Mouse (Mus musculus) heart, embryonic 15.5 days (tissue): ENCODE measurements around the gene Tmtc2. TPM values are rescaled to one million over a fixed set of nuclear protein-coding genes. Genes with fewer than 3 reads are reported as not detected.

Source experiments
- ATAC-seq: fragments of 200-750 bp; cut with Nextera tagmentation; replicated peaks from 2 replicates; pipeline ENCODE4 v1.8.0; 2017; ENCODE audit warnings: low read depth, moderate TSS enrichment; ENCODE audit not compliant: insufficient number of reproducible peaks, insufficient read depth, low FRiP score
- H3K27ac ChIP-seq: fragments of 300-500 bp; sonication (generic); 2 replicates; pipeline ENCODE4 v1.5.1; 2015; ENCODE audit warnings: mild to moderate bottlenecking, inconsistent platforms
- H3K27me3 ChIP-seq: fragments of 300-500 bp; sonication (generic); 2 replicates; pipeline ENCODE4 v1.6.1; 2015; ENCODE audit warnings: inconsistent platforms
- H3K36me3 ChIP-seq: fragments of 300-500 bp; sonication (generic); 2 replicates; pipeline ENCODE4 v1.6.1; 2015; ENCODE audit warnings: mild to moderate bottlenecking, inconsistent platforms
- H3K4me1 ChIP-seq: fragments of 300-500 bp; sonication (generic); replicated peaks from 2 replicates; pipeline ENCODE4 v1.6.1; 2015; ENCODE audit warnings: inconsistent platforms
- H3K4me2 ChIP-seq: fragments of 300-500 bp; sonication (generic); 2 replicates; pipeline ENCODE4 v1.6.1; 2015; ENCODE audit warnings: inconsistent platforms, mild to moderate bottlenecking, moderate library complexity
- H3K4me3 ChIP-seq: fragments of 300-500 bp; sonication (generic); 2 replicates; pipeline ENCODE4 v1.5.1; 2015; ENCODE audit warnings: mild to moderate bottlenecking, inconsistent platforms
- H3K9ac ChIP-seq: fragments of 300-500 bp; sonication (generic); 2 replicates; pipeline ENCODE4 v1.6.1; 2015; ENCODE audit warnings: mild to moderate bottlenecking, inconsistent platforms
- H3K9me3 ChIP-seq: fragments of 300-500 bp; sonication (generic); replicated peaks from 2 replicates; pipeline ENCODE4 v1.6.1; 2016; ENCODE audit warnings: inconsistent platforms
- WGBS: fragments of 180-500 bp; shearing (Covaris S2); methylation state at CpG from one replicate; pipeline ENCODE4 v1.1.7; 2015; ENCODE audit warnings: mixed read lengths; 5-methylcytosine and 5-hydroxymethylcytosine counted together
- polyA plus RNA-seq: library from polyadenylated mRNA; unstranded; fragments of >200 nt; fragmentation: Nextera tagmentation; extraction: Ambion mirVana; gene quantifications from 2 replicates; pipeline ENCODE4 v1.2.1, GENCODE M21; 2015

Gene Tmtc2
- 3.3 and 4.1 TPM in 2 replicates for polyA plus RNA-seq

DNA sequence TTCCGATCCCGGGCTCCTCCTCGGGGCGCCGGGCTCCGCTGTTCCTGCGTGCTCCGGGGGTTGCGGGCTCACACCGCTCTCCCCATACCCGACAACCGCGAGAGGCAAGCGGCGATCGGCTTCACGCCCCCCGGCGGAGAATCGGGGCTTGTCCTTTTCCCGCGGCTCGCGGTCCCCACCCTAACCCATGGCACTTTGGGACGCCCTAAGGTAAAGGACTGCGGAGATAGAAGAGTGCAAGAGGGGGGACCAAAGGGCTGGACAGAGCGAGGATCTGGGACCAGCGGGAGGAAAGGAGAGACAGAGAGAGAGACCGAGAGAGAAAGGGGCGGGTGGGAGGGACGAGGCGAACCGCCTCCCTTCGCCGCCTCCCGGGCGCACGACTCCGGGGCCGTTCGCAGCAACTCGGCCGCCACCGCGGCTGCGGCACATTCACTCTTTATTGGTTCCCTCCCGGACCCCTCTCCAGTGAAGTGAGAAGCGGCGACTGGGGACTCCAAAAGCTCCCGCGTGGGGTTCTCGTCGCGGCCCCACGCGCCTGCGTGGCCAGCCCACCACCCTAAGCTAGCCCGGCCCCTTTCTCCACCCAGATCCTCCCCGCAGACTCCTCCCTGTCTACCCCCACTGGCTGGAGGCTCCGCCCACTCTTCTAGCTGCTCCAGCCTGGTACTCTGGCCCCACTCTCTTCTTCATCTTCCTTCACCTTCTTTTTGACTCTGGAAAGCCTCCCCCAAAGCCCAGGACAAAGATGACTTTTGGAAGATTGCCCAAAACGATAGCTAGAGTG is at the start of gene Tmtc2:
Gene Tmtc2 (minus strand): TSS at position 544 of the 787 bp plus-strand sequence.
- Histone ChIP-seq H3K9me3 (no peaks in the 10 kb centered on the region), H3K4me1 (peaks cover 14% of the 10 kb centered on the region), H3K9ac (peak within 1 kb of the TSS; percentile 76), H3K4me2 (peak within 1 kb of the TSS; percentile 77), H3K4me3 (peak within 1 kb of the TSS; percentile 92), H3K27ac (peak within 1 kb of the TSS; percentile 83), H3K36me3 (no peaks in the 10 kb centered on the region), H3K27me3 (no peaks in the 10 kb centered on the region)
- ATAC-seq: peak; percentile 98
- under 1% methylated on average over 61 of the region's 61 CpGs for WGBS

DNA sequence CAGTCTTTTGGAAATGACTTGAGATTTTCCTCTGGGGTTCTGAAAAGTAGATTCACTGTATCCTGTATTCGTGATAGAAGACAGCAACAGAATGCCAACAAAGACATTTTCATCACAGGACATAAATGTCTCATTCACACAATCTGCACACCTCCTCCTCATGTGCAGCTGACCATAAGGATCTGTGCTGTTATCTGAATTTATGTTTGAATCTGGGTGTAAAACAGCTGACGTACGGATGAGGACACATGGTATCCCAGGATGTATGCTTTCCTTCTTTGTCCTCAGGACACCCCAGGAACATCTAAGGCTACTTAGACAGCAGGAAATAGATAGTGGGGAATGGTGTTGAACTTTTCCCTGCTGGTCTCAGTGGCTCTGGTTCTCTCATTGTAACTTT is 37.9 kb upstream of the Tmtc2 start:
- WGBS: 66% methylated on average over 3 of the region's 3 CpGs
- H3K36me3 ChIP-seq: no peaks in the 10 kb centered on the region
- no peak overlapping the region for H3K4me3 ChIP-seq
- no peaks in the 10 kb centered on the region for H3K27me3 ChIP-seq
- no peak overlapping the region for H3K9ac ChIP-seq
- H3K4me2 ChIP-seq: no peak overlapping the region
- no peaks in the 10 kb centered on the region for H3K4me1 ChIP-seq
- ATAC-seq: no peak
- H3K9me3 ChIP-seq: no peaks in the 10 kb centered on the region
- H3K27ac ChIP-seq: no peak overlapping the region

DNA sequence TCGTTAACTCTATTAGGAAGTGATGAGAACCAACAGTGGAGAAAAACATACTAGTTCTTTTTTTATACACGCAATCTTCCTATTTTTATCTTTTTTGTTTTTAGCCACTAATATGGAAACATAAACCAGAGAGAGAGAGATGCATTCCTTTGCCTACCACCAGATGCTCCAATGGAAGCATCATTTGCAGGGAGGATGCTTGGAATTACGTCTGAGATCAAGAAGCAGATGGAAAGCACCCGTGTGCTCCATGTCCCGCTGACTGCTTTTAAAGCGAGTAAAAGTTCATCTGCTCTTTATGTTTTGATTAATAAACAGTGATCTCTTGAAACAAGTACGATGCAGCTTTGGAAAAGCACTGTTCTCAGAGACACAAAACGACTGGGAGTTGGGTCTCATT is 24.6 kb upstream of the Tmtc2 start:
- no peak overlapping the region for H3K4me3 ChIP-seq
- H3K9me3 ChIP-seq: no peaks in the 10 kb centered on the region
- 79% methylated on average over 8 of the region's 8 CpGs for WGBS
- H3K36me3 ChIP-seq: no peaks in the 10 kb centered on the region
- H3K4me2 ChIP-seq: no peak overlapping the region
- H3K27me3 ChIP-seq: no peaks in the 10 kb centered on the region
- peaks cover 7% of the 10 kb centered on the region; the same call in 1 of the 2 replicates for H3K4me1 ChIP-seq
- no peak for ATAC-seq
- no peak overlapping the region for H3K9ac ChIP-seq
- H3K27ac ChIP-seq: no peak overlapping the region

DNA sequence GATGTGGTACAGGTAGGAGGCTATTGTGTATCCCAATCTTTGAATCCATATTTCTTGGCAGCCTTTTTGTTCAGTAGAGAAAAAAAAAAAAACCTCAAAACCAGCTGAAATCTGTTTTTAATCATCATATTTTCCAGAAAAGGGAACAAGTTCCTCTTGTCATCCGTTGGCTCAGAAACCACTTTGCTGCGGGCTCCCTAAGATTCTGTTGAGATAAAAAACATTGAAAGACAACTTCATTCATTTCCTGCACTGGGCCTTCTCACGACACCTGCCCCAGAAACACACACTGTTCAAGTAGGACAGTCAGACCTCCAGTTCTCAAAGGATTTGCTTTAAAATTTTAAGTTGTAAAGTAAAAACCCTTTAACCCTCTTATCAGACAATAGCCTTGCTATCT is 23.0 kb upstream of the Tmtc2 start:
- 57% methylated on average over 3 of the region's 3 CpGs for WGBS
- Histone ChIP-seq H3K27ac (no peak overlapping the region), H3K9ac (no peak overlapping the region), H3K36me3 (no peaks in the 10 kb centered on the region), H3K4me1 (peaks cover 7% of the 10 kb centered on the region; the same call in 1 of the 2 replicates), H3K4me2 (no peak overlapping the region), H3K27me3 (no peaks in the 10 kb centered on the region), H3K4me3 (no peak overlapping the region), H3K9me3 (no peaks in the 10 kb centered on the region)
- no peak for ATAC-seq

DNA sequence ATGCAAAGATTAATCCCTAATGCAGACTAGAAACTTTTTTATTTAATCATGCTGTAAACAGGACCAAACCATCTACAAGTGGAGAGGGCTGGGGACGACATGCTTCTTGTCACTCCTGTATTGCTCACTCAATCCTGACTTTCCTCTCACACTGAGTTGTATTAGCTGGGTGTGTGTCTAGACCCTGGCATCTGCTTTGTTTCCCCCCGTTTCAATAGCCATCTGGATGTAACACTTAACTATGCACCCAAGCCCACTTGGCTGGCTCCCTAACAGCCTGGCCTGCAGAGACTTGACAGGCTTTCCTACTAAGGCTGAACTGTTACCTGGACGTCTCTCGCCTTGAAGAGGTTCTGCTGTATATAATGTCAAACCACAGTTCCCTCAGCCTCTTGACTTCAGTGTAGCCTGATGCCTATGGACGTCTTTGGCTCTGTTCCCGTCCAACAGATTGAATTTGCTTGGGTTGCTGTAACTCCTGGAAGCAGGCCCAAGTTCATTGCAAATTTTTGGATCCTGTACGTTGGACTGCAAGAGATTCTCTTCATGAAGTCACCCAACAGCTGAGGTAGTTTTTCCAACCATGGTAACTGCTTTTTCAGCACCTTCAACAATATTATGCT is 21.3 kb upstream of the Tmtc2 start:
- Histone ChIP-seq H3K4me2 (no peak overlapping the region), H3K36me3 (no peaks in the 10 kb centered on the region), H3K9me3 (no peaks in the 10 kb centered on the region), H3K9ac (no peak overlapping the region), H3K4me1 (peaks cover 5% of the 10 kb centered on the region; the same call in 1 of the 2 replicates), H3K4me3 (no peak overlapping the region), H3K27ac (no peak overlapping the region), H3K27me3 (no peaks in the 10 kb centered on the region)
- WGBS: 58% methylated on average over 7 of the region's 7 CpGs
- ATAC-seq: no peak

DNA sequence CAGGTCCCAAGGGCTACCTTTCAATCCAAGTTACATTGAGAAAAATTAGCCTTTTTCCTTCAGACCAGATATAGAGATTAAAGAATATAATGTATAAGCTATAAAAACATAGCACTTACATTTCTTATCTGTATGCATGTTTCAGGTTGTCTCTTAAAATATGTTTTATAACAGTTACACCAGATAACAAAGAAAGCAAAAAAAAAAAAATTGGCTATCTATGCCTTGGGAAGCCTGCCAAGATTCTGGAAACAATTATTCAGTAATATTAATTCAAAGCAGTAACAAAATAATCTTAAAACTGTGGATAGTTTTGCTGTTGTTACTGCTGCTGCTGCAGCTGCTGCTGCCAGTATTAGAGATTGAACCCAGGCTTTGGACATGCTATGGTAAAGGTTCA is 13.9 kb upstream of the Tmtc2 start:
- H3K9me3 ChIP-seq: no peaks in the 10 kb centered on the region
- no peak overlapping the region for H3K4me2 ChIP-seq
- H3K27me3 ChIP-seq: no peaks in the 10 kb centered on the region
- H3K27ac ChIP-seq: no peak overlapping the region
- no peak for ATAC-seq
- H3K9ac ChIP-seq: no peak overlapping the region
- no peaks in the 10 kb centered on the region for H3K4me1 ChIP-seq
- H3K4me3 ChIP-seq: no peak overlapping the region
- no peaks in the 10 kb centered on the region for H3K36me3 ChIP-seq

DNA sequence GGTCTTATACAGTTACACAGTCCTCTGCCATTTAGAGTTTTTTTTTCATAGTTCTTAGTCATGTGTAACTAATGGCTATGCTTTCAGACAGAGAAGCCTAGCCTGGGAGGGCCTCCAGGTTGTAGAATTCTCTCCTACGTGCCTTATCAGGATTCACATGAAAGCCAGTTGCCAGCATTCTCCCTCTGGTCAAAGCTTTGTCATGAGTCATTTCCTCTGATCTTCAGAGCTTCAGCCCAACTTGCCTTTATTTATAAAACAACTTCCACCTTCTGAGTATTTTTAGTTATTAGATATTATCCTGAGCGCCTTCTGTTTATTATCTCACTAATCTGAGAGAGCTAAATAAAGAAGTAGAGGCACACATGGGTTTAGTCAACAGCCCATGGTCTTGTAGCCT is 5.1 kb upstream of the Tmtc2 start:
- H3K27me3 ChIP-seq: no peaks in the 10 kb centered on the region
- H3K36me3 ChIP-seq: no peaks in the 10 kb centered on the region
- no peak overlapping the region for H3K27ac ChIP-seq
- no peak overlapping the region for H3K4me3 ChIP-seq
- H3K9me3 ChIP-seq: no peaks in the 10 kb centered on the region
- no peak overlapping the region for H3K9ac ChIP-seq
- no peak overlapping the region for H3K4me2 ChIP-seq
- WGBS: 20% methylated on average over 2 of the region's 2 CpGs
- H3K4me1 ChIP-seq: peaks cover 6% of the 10 kb centered on the region; the same call in 1 of the 2 replicates
- ATAC-seq: no peak

DNA sequence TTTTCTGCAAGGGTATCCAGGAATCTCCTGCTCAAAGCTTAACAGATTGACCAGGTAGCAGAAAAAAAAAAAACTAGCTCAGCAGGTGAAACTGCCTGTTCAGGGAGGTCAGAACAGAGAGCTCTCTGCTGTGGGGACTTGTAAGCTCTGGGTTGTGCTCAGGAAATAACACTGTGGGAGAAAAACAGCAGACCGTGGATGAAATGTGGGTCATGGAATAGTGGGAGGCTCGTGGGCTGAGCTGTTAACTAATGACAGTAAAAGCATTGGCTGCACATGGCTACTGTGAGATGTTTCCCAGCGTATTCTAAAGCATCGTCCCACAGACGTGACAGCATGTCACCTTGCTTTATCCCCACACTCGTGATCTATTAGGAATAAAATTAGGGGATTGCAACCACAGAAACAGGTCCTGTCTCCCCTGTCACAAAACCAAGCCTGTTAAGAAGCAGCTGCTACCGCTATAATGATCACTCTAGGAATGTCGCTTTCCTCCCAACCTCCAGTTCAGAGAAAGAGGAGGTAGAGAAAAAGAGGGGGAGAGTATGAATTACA is 4.1 kb upstream of the Tmtc2 start:
- peaks cover 6% of the 10 kb centered on the region; the same call in 1 of the 2 replicates for H3K4me1 ChIP-seq
- no peak overlapping the region for H3K4me3 ChIP-seq
- no peaks in the 10 kb centered on the region for H3K9me3 ChIP-seq
- ATAC-seq: no peak
- 61% methylated on average over 8 of the region's 8 CpGs for WGBS
- H3K27ac ChIP-seq: no peak overlapping the region
- H3K4me2 ChIP-seq: no peak overlapping the region
- no peak overlapping the region for H3K9ac ChIP-seq
- no peaks in the 10 kb centered on the region for H3K27me3 ChIP-seq
- no peaks in the 10 kb centered on the region for H3K36me3 ChIP-seq

DNA sequence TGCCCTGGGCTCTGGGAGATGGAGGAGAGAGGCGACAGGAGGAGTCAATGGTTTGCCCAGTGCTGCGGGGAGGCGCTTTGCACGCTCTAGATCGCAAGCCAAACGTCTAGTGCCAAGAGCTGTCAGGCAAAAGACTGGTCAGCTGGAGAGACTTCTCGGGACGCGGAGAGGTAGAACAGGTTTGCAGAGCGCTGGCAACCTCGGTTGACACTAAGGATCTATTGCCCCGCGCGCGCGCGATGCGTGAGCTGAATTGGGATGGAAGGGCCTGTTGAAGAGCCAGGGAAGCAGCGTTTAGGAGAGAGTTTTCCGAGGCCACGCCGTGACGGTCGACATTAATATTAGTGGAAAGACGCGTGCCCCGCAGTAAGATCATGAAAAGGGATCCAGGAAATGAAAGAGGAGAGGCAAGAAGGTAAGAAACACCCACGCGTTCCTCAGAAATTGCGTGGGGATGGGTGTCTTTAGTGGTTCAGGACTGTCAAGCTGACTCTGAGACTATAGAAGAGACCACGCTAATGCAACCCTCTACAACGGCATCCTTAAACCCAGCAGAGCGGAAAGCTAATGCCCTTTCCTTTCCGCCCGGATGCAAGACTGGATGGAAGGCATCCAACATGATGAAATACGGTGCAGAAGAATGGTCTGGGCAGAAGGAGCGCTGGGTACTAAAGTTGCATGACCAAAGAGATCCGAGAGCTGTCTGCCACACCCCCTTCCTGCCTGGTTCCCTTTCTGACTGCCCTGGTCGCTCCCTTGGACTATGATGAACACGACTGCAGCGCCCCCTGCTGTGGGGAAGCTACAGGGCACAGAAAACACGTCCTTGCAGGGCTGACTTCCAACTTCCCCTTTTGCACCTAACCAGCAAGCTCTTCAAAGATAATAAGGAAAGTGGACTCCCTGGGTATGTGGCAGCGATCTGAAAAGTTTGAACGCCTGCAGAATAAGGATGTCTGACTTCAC is 727 bp upstream of the Tmtc2 start:
- peak overlapping the region; percentile 83 for H3K27ac ChIP-seq
- H3K4me3 ChIP-seq: peak overlapping the region; percentile 92
- ATAC-seq: peak; percentile 68
- peak overlapping the region; percentile 76 for H3K9ac ChIP-seq
- H3K27me3 ChIP-seq: no peaks in the 10 kb centered on the region
- H3K4me1 ChIP-seq: peaks cover 19% of the 10 kb centered on the region
- no peaks in the 10 kb centered on the region for H3K9me3 ChIP-seq
- under 1% methylated on average over 44 of the region's 44 CpGs for WGBS
- H3K36me3 ChIP-seq: no peaks in the 10 kb centered on the region
- H3K4me2 ChIP-seq: peak overlapping the region; percentile 77

DNA sequence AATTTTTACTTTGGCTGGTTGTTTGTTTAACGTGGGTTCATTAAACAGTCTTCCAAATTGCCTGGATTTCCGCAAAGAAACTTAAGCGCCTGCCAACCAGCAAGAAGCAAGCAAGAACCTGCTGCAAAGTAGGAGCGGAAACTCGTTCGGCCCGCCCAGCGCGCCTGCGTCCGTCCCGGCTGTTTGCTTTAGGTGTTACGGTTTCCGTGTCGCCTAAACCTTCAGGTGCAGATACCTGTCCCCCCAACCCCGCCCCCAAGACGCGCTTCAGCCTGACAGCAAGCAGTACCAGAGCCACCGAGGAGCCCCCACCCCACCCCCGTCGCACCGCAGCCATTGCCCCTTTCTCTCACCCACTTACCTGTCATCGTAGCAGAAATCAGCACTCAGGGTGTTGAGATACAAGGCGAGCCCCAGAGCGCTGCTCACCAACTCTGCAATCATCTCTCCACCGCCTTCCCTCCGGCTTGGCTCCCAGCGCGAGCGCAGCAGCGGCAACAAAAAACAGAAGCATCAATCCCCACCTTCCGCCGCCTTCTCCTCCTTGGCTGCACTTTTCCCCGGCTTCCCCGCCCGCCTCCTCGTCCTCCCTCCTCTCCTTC is 844 bp downstream of the Tmtc2 start:
- ATAC-seq: no peak
- no peaks in the 10 kb centered on the region for H3K9me3 ChIP-seq
- peak overlapping the region; percentile 77 for H3K4me2 ChIP-seq
- H3K36me3 ChIP-seq: no peaks in the 10 kb centered on the region
- peaks cover 14% of the 10 kb centered on the region for H3K4me1 ChIP-seq
- H3K9ac ChIP-seq: peak overlapping the region; percentile 76
- under 1% methylated on average over 37 of the region's 37 CpGs for WGBS
- H3K27me3 ChIP-seq: no peaks in the 10 kb centered on the region
- H3K4me3 ChIP-seq: peak overlapping the region; percentile 92
- H3K27ac ChIP-seq: peak overlapping the region; percentile 83
